7 mouse cellular contexts compared by ENCODE assay signal in genomic region chr10:21993515-21994373, GRCm38 (mm10).
A peak's percentile ranks its signal among the peaks of the same experiment; 100 is the strongest.
DNase-seq lines count a peak whose midpoint lies in the region; ATAC-seq and TF ChIP-seq lines count a peak whose summit lies in the region.

No protein-coding gene starts in this region.

- in situ Hi-C loops in ES-E14 (cut with MboI; ENCODE audit: low sequenced_read_pairs in 2 of 2, unreplicated experiment in 2 of 2): no loop called here

- DNase-seq in ES-E14 (ENCODE audit: low read depth, low spot score): no peak
- DNase-seq in adrenal gland, adult 18-20 months (ENCODE audit: low spot score in 2 of 2): peak; percentile 72 to 77
- DNase-seq in embryonic facial prominence, embryonic 14.5 days (ENCODE audit: low spot score): peak; percentile 66
- peak; percentile 65 to 74 for DNase-seq in right cerebral cortex, postnatal 10 days (ENCODE audit: low spot score in 2 of 2)

- H3K4me3 ChIP-seq in ES-E14 (ENCODE audit: insufficient read depth in 1 of 2, low read depth in 1 of 2, low read length in 2 of 2, poor library complexity in 1 of 2, severe bottlenecking in 1 of 2): peak overlapping the region; percentile 79 to 93
- peak overlapping the region; percentile 71 for H3K4me3 ChIP-seq in embryonic facial prominence, embryonic 14.5 days (ENCODE audit: low read depth, low read length)
- peak overlapping the region; percentile 78 for H3K4me3 ChIP-seq in heart, embryonic 12.5 days
- H3K4me3 ChIP-seq in kidney, embryonic 14.5 days (ENCODE audit: low read length): peak overlapping the region; percentile 55
- H3K4me3 ChIP-seq in lung, embryonic 15.5 days: peak overlapping the region; percentile 59

- peak overlapping the region; percentile 71 for H3K9ac ChIP-seq in ES-E14 (ENCODE audit: insufficient read depth, low read depth, low read length, poor library complexity, severe bottlenecking)
- peak overlapping the region; percentile 81 for H3K9ac ChIP-seq in embryonic facial prominence, embryonic 14.5 days (ENCODE audit: low read depth, low read length)
- peak overlapping the region; percentile 83 for H3K9ac ChIP-seq in heart, embryonic 12.5 days
- H3K9ac ChIP-seq in kidney, embryonic 14.5 days (ENCODE audit: low read depth, low read length): peak overlapping the region; percentile 63
- peak overlapping the region; percentile 69 for H3K9ac ChIP-seq in lung, embryonic 15.5 days

- H3K27me3 ChIP-seq in embryonic facial prominence, embryonic 14.5 days (replicated peaks; ENCODE audit: control insufficient read depth, insufficient read depth, low read length): peaks cover 2% of the 10 kb centered on the region; the same call in 1 of the 2 replicates
- no peaks in the 10 kb centered on the region for H3K27me3 ChIP-seq in heart, embryonic 12.5 days (replicated peaks)
- H3K27me3 ChIP-seq in kidney, embryonic 14.5 days (ENCODE audit: control insufficient read depth, insufficient read depth, low read length): no peaks in the 10 kb centered on the region; the same call in 1 of the 2 replicates
- H3K27me3 ChIP-seq in lung, embryonic 15.5 days: peaks cover 6% of the 10 kb centered on the region; the same call in 1 of the 2 replicates

- H3K4me2 ChIP-seq in embryonic facial prominence, embryonic 14.5 days (ENCODE audit: low read depth, low read length): peak overlapping the region; percentile 68
- peak overlapping the region; percentile 86 for H3K4me2 ChIP-seq in heart, embryonic 12.5 days
- peak overlapping the region; percentile 74 for H3K4me2 ChIP-seq in kidney, embryonic 14.5 days (replicated peaks; ENCODE audit: low read depth, low read length)
- H3K4me2 ChIP-seq in lung, embryonic 15.5 days: peak overlapping the region; percentile 90

- no peaks in the 10 kb centered on the region for H3K9me3 ChIP-seq in ES-E14 (ENCODE audit: control insufficient read depth, insufficient read depth, low read depth, low read length)
- no peaks in the 10 kb centered on the region for H3K9me3 ChIP-seq in embryonic facial prominence, embryonic 14.5 days (ENCODE audit: control insufficient read depth, low read length)
- no peaks in the 10 kb centered on the region for H3K9me3 ChIP-seq in heart, embryonic 12.5 days (replicated peaks)
- H3K9me3 ChIP-seq in kidney, embryonic 14.5 days (ENCODE audit: control insufficient read depth, low read length): no peaks in the 10 kb centered on the region
- no peaks in the 10 kb centered on the region for H3K9me3 ChIP-seq in lung, embryonic 15.5 days

- H3K27ac ChIP-seq in ES-E14 (ENCODE audit: insufficient read depth, low read depth, low read length, poor library complexity, severe bottlenecking): peak overlapping the region; percentile 38; the same call in 1 of the 2 replicates
- peak overlapping the region; percentile 92 for H3K27ac ChIP-seq in embryonic facial prominence, embryonic 14.5 days (replicated peaks; ENCODE audit: low read depth, low read length)
- peak overlapping the region; percentile 93 for H3K27ac ChIP-seq in heart, embryonic 12.5 days (ENCODE audit: poor library complexity, severe bottlenecking)
- peak overlapping the region; percentile 81 for H3K27ac ChIP-seq in kidney, embryonic 14.5 days (ENCODE audit: low read depth, low read length)
- H3K27ac ChIP-seq in lung, embryonic 15.5 days: peak overlapping the region; percentile 97

- peak; percentile 67 for ATAC-seq in embryonic facial prominence, embryonic 14.5 days (ENCODE audit: low read depth)
- ATAC-seq in heart, embryonic 12.5 days (ENCODE audit: insufficient number of reproducible peaks, low FRiP score): peak; percentile 77
- ATAC-seq in kidney, embryonic 14.5 days (ENCODE audit: low FRiP score, low TSS enrichment): peak; percentile 77
- ATAC-seq in lung, embryonic 15.5 days (ENCODE audit: borderline replicate concordance, extremely low read depth, low FRiP score, low TSS enrichment): peak; percentile 75

- under 1% methylated on average over 58 of the region's 60 CpGs for WGBS in embryonic facial prominence, embryonic 14.5 days
- WGBS in heart, embryonic 12.5 days: 2% methylated on average over 60 of the region's 60 CpGs
- 3% methylated on average over 60 of the region's 60 CpGs for WGBS in kidney, embryonic 14.5 days
- under 1% methylated on average over 57 of the region's 60 CpGs for WGBS in lung, embryonic 15.5 days

- H3K4me1 ChIP-seq in ES-E14 (ENCODE audit: control insufficient read depth in 2 of 2, insufficient read depth in 2 of 2, low read length in 2 of 2, poor library complexity in 1 of 2): peaks cover 5 to 16% of the 10 kb centered on the region in 2 experiments; a peak in 3 of 4 replicates
- H3K4me1 ChIP-seq in embryonic facial prominence, embryonic 14.5 days (ENCODE audit: control insufficient read depth, insufficient read depth, low read length): peaks cover 19% of the 10 kb centered on the region
- peaks cover 23% of the 10 kb centered on the region for H3K4me1 ChIP-seq in heart, embryonic 12.5 days (replicated peaks)
- H3K4me1 ChIP-seq in kidney, embryonic 14.5 days (ENCODE audit: control insufficient read depth, insufficient read depth, low read length): peaks cover 15% of the 10 kb centered on the region
- peaks cover 23% of the 10 kb centered on the region for H3K4me1 ChIP-seq in lung, embryonic 15.5 days

- H3K36me3 ChIP-seq in ES-E14 (ENCODE audit: control insufficient read depth, insufficient read depth, low read length, poor library complexity, severe bottlenecking): peaks cover 26% of the 10 kb centered on the region
- peaks cover 20% of the 10 kb centered on the region for H3K36me3 ChIP-seq in embryonic facial prominence, embryonic 14.5 days (ENCODE audit: control insufficient read depth, insufficient read depth, low read length)
- H3K36me3 ChIP-seq in heart, embryonic 12.5 days: peaks cover 21% of the 10 kb centered on the region
- peaks cover 13% of the 10 kb centered on the region; the same call in 1 of the 2 replicates for H3K36me3 ChIP-seq in kidney, embryonic 14.5 days (ENCODE audit: control insufficient read depth, insufficient read depth, low read length)
- 0 out of 2 replicates have a peak, but pooled peaks cover 7% of the 10 kb centered on the region for H3K36me3 ChIP-seq in lung, embryonic 15.5 days

TF ChIP-seq in ES-E14, 5 proteins besides CTCF, POLR2A, EP300 and RAD21:
- peak; percentile 5; the same call in 1 of the 2 replicates for TF ChIP-seq ZNF384 (IDR thresholded peaks at IDR 0.05; ENCODE audit: low read depth, low read length)
- TF ChIP-seq HCFC1 (IDR thresholded peaks at IDR 0.05; ENCODE audit: borderline replicate concordance, insufficient read depth, low read length): no peak

Comparison
In these comparisons a context has a peak if more than half of its experiments do, and no peak if none do; other contexts are left out.
1. H3K27ac ChIP-seq: peak in every context shown above with its lines; median percentile 97 in lung, embryonic 15.5 days; 93 in heart, embryonic 12.5 days; 92 in embryonic facial prominence, embryonic 14.5 days; 81 in kidney, embryonic 14.5 days; 38 in ES-E14.